Mouse (Mus musculus) G1E (cell line): ENCODE results near the gene Col2a1. TPM values are rescaled to one million over a fixed set of nuclear protein-coding genes. Genes with fewer than 3 reads are reported as not detected.
A peak's percentile ranks its signal among the peaks of the same experiment; 100 is the strongest.

ENCODE experiments used
- ATAC-seq: 2 replicates; pipeline ENCODE4 v1.8.0; 2016; ENCODE audit warnings: mild to moderate bottlenecking; ENCODE audit not compliant: insufficient number of reproducible peaks, poor library complexity, low FRiP score, severe bottlenecking; ENCODE audit errors: extremely low read depth
- DNase-seq: peaks from one replicate; pipeline ENCODE4 v3.0.0; 2012; ENCODE audit warnings: low spot score
- H3K27me3 ChIP-seq: 2 replicates; pipeline ENCODE4 v1.6.1; 2012; ENCODE audit warnings: mild to moderate bottlenecking, low read length, inconsistent platforms; ENCODE audit not compliant: insufficient read depth
- H3K36me3 ChIP-seq: replicated peaks from 2 replicates; pipeline ENCODE3; 2012; ENCODE audit warnings: mild to moderate bottlenecking, inconsistent platforms
- H3K4me1 ChIP-seq: 2 replicates; pipeline ENCODE4 v1.6.1; 2012; ENCODE audit warnings: low read depth, low read length, inconsistent platforms, mixed read lengths; ENCODE audit not compliant: insufficient read depth
- H3K4me3 ChIP-seq: 2 replicates; pipeline ENCODE4 v1.5.1; 2012; ENCODE audit warnings: low read depth, mild to moderate bottlenecking, inconsistent platforms, low read length, moderate library complexity, mixed read lengths
- H3K9me3 ChIP-seq: replicated peaks from 2 replicates; pipeline ENCODE4 v1.6.1; 2012; ENCODE audit warnings: inconsistent platforms
- CTCF ChIP-seq: IDR thresholded peaks from 2 replicates; pipeline ENCODE4 v1.5.1; 2012; ENCODE audit warnings: low read depth, low read length, inconsistent platforms, mixed read lengths
- GATA1 ChIP-seq: IDR thresholded peaks from 2 replicates; pipeline ENCODE4 v1.6.1; 2012; ENCODE audit warnings: borderline replicate concordance, low read length, inconsistent platforms, mixed read lengths
- GATA2 ChIP-seq: IDR thresholded peaks from 2 replicates; pipeline ENCODE4 v1.6.1; 2012; ENCODE audit warnings: low read depth, low read length, inconsistent platforms, borderline replicate concordance
- POLR2AphosphoS5 ChIP-seq: IDR thresholded peaks from 2 replicates; pipeline ENCODE4 v1.6.1; 2012; ENCODE audit warnings: low read depth, low read length, inconsistent platforms; ENCODE audit not compliant: insufficient replicate concordance
- TAL1 ChIP-seq: conservative IDR thresholded peaks from 2 replicates; pipeline ENCODE4 v1.6.1; 2012; ENCODE audit warnings: low read depth, low read length, inconsistent platforms, mixed read lengths
- polyA plus RNA-seq: library from polyadenylated mRNA; stranded (reverse); fragments of >175 nt; gene quantifications from 2 replicates; pipeline ENCODE4 v1.2.3, GENCODE M21; 2012
- total RNA-seq, 2 experiments: library from RNA; stranded (forward) in 1 of 2; stranded (reverse) in 1 of 2; fragments of 200-1000 nt in 1 of 2; fragments of >200 nt in 1 of 2; fragmentation: Nextera tagmentation in 1 of 2; gene quantifications; 2 replicates each; pipeline ENCODE4 v1.2.3; 2014 to 2017

Col2a1 gene
- total and polyA plus RNA-seq, 3 experiments, result 0.11 TPM; not detected in 2

GRCm38 (mm10) chr15:97996716-97997256 lies 7.7 kb downstream of the Col2a1 start:
- no peak for ATAC-seq
- peaks cover 28% of the 10 kb centered on the region; the same call in 1 of the 2 replicates for H3K27me3 ChIP-seq

GRCm38 (mm10) chr15:97992712-97993286 lies 11.7 kb downstream of the Col2a1 start:
- ATAC-seq (peak; percentile 91), DNase-seq (no peak)
- no peaks in the 10 kb centered on the region for H3K36me3 ChIP-seq
- peaks cover 28% of the 10 kb centered on the region for H3K27me3 ChIP-seq
- no peaks in the 10 kb centered on the region for H3K9me3 ChIP-seq
- no peak for TF ChIP-seq TAL1
- no peak for TF ChIP-seq POLR2AphosphoS5
- TF ChIP-seq GATA1, result no peak
- no peak for TF ChIP-seq CTCF
- no peak for TF ChIP-seq GATA2
- H3K4me1 ChIP-seq, result no peaks in the 10 kb centered on the region
- no peak overlapping the region for H3K4me3 ChIP-seq

More at GRCm38 (mm10) chr15:97996716-97997256, 7.7 kb downstream of the Col2a1 start:
- Histone ChIP-seq H3K4me1 (no peaks in the 10 kb centered on the region), H3K36me3 (no peaks in the 10 kb centered on the region), H3K4me3 (no peak overlapping the region), H3K9me3 (no peaks in the 10 kb centered on the region)
- TF ChIP-seq TAL1 (no peak), GATA2 (no peak)
- DNase-seq, result no peak

GRCm38 (mm10) chr15:97992027-97992711 lies 12.3 kb downstream of the Col2a1 start:
- Histone ChIP-seq H3K9me3 (no peaks in the 10 kb centered on the region), H3K4me1 (no peaks in the 10 kb centered on the region), H3K36me3 (no peaks in the 10 kb centered on the region), H3K27me3 (peaks cover 34% of the 10 kb centered on the region), H3K4me3 (no peak overlapping the region)
- DNase-seq (no peak), ATAC-seq (no peak)
- TF ChIP-seq GATA2, result no peak
- TF ChIP-seq GATA1, result no peak
- TF ChIP-seq CTCF, result no peak
- no peak for TF ChIP-seq POLR2AphosphoS5
- no peak for TF ChIP-seq TAL1

- ATAC-seq (no peak), DNase-seq (no peak)
- Histone ChIP-seq H3K4me1 (no peaks in the 10 kb centered on the region), H3K4me3 (no peak overlapping the region), H3K27me3 (peaks cover 35% of the 10 kb centered on the region), H3K36me3 (no peaks in the 10 kb centered on the region), H3K9me3 (no peaks in the 10 kb centered on the region)
- TF ChIP-seq CTCF (no peak), GATA1 (no peak), GATA2 (no peak), POLR2AphosphoS5 (no peak), TAL1 (no peak)
These were observed 13.1 kb downstream of the Col2a1 start for GRCm38 (mm10) chr15:97991285-97991895.

- TF ChIP-seq CTCF (no peak), TAL1 (no peak), GATA1 (no peak), GATA2 (no peak), POLR2AphosphoS5 (no peak)
- ATAC-seq, result no peak
- Histone ChIP-seq H3K4me1 (no peaks in the 10 kb centered on the region), H3K36me3 (no peaks in the 10 kb centered on the region), H3K4me3 (no peak overlapping the region), H3K9me3 (no peaks in the 10 kb centered on the region), H3K27me3 (peaks cover 35% of the 10 kb centered on the region)
- no peak for DNase-seq
These were observed 13.8 kb downstream of the Col2a1 start for GRCm38 (mm10) chr15:97990721-97991120.

- Histone ChIP-seq H3K27me3 (peaks cover 41% of the 10 kb centered on the region), H3K36me3 (no peaks in the 10 kb centered on the region), H3K4me1 (no peaks in the 10 kb centered on the region), H3K4me3 (no peak overlapping the region), H3K9me3 (no peaks in the 10 kb centered on the region)
- ATAC-seq (no peak), DNase-seq (no peak)
- TF ChIP-seq GATA1, result no peak
- TF ChIP-seq GATA2, result no peak
- no peak for TF ChIP-seq TAL1
- TF ChIP-seq POLR2AphosphoS5, result no peak
- TF ChIP-seq CTCF, result no peak
These were observed 14.4 kb downstream of the Col2a1 start for GRCm38 (mm10) chr15:97990124-97990523.
